Mouse (Mus musculus): ENCODE measurements around the gene Gpsm1. TPM values are rescaled to one million over a fixed set of nuclear protein-coding genes. Genes with fewer than 3 reads are reported as not detected.

Gene Gpsm1
- polyA plus RNA-seq, 1 experiment, result 7.3 TPM

DNA sequence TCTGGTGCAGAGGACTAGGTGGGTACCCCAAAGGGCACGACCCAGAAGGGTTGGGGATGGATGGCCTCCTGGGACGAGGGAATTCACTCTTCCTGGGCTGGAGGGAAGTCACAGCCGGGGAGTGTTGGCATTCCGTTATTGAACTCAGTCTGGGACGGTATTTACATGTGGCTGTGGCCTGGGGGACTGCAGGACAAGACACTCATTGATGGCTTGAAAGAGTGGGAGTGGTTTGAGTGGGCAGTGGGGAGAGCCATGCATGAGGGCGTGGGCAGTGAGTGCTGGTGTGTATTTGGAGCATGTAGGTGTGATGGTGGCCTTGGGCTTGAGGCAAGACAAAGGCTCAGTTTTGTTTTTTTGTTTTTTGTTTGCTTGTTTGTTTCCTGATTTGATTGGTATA, 15.4 kb downstream of the Gpsm1 start:
- WGBS, result 69% methylated on average over 6 of the region's 6 CpGs
- DNase-seq (ENCODE audit: low read depth, low spot score), result no peak

DNA sequence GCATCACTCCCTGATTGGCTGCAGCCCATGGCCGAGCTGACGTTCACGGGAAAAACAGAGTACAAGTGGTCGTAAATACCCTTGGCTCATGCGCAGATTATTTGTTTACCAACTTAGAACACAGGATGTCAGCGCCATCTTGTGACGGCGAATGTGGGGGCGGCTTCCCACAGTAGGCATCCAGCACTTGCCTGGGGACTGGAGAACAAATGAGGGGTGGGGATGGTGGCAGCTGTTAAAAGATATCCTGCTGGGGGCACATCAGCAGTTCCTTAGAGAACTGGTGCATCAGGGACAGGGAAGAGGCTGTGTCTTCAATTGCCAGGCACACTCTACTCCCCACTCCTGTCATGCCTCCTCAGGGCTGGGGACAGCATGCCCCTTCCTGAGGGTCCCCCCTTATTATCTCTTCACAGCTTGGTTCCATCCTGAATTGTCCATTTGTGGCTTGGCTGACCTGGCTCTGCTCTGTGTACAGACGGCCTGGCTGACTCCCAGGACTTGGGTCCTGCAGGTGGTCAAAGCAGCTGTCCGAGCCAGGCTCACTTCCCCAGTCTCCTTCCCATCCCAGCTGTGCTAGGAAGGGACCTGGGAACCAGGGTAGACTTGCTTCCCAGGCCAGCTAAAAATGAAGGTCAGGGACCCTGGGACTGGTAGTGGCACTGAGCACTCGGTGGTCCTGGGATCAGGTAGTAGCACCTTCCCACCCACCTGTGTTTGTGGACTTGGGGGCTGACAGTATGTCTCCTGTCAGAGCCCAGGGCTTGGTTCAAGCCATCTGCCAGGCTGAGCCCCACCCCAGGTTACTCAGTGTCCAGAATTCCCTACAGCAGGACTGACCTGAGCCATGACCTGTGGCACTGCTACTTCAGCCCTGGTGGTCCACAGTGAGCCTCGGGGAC, 23.2 kb downstream of the Gpsm1 start:
- no peak for DNase-seq (ENCODE audit: low read depth, low spot score)
- WGBS, result 57% methylated on average over 10 of the region's 13 CpGs

DNA sequence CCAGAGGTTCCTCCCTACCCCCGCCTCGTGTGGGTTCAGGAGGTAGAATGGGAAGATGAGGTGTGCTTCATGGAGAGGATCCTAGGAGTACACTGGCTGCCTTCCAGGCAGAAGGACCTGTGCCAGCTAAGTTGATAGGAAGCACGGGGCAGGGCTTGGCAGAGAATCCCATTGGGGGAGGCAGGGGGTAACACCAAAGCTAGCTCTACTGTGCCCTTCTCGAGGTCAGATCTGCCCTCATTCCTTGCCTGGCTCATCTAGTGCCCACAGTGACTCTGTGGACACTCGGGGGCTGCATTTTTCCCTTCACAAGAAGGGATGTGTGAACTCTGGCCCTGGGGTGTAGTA, 23.9 kb downstream of the Gpsm1 start:
- WGBS, result 46% methylated on average over 5 of the region's 5 CpGs
- no peak for DNase-seq (ENCODE audit: low read depth, low spot score)

DNA sequence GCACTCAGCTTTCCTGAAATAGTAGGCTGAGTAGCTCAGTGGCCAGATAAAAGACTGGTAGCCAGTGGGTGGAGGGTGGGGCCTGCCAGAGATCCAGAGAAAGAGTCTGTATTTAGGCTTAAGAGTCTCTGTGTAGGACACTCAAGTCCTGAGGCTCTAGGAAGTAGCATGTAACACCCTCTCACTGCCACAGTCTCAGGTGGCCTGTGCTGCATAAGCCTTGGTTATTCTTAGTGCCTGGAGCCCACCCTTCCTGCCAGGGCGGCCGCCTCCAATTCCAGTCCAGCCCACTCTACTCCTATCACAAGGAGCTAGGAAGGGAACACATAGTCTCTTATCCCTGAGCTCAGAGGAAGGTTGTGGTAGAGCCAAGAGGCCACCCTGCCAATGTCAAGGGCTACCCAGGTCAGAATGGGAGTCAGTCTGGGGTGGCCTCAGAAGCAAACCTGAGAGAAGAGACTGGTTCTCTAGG, 26.2 kb downstream of the Gpsm1 start:
- 90% methylated on average over 2 of the region's 2 CpGs for WGBS
- DNase-seq (ENCODE audit: low read depth, low spot score), result no peak

DNA sequence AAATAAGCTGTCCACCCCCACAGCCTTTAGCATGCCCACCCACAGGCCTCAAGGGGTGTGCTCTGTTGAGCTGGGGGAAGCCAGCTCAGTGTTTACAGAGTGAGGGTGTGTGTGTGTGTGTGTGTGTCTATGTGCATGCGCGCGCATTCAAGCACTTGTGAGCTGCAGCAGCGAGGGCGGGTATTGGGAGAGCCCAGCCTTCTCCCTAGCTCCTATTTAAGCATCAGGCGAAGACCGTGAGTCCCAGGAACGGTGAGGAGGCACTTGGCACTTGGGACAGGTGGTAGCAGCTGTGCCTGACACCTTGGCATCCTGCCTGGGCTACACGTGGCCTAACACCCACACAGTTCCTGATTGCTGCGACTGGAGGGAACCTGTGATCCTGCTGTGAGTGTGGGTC, 26.7 kb downstream of the Gpsm1 start:
- peak; percentile 44 for DNase-seq (ENCODE audit: low read depth, low spot score)
- WGBS, result 11% methylated on average over 10 of the region's 10 CpGs

DNA sequence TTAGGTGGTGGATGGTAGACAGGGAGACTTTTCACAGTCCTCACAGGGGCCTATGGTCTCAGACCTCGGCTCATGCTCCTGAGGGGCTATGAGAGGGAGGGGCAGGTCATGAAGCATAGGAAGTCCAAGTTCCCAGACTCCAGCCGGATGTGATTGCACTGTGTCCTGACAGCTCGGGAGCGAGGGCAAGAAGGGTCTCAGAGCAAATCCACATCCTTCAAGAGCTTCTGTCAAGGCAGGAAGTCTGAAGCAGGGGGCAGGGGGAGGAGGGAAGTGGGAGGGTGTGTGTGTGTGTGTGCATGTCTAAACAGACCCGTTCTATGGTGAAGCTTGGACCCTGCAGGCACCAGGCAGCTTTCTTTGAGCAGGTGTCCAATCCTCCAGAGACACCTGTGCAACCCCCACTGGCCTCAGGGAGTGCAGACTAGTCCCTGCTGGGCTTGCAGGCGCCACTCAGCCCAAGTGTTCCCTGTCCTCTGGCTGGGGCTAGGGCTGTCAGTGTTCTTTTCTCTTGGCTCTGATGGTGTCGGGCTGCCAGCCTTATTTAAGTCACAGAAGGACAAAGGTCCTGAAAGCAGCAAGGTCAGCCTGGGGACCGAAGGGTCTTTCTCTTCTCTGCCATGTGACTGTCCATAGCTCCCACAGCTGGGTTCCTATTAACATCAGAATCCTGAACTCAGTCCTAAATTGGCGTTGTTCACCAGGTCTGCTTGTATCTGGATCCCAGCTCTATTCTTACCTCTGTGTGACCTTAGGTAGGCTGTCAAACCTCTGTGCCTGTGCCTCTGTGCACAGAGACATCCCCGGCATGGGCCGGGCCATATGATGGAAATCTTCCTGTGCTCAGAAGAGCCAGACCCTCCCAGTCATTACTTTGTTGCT, 27.5 kb downstream of the Gpsm1 start:
- 71% methylated on average over 11 of the region's 11 CpGs for WGBS
- no peak for DNase-seq (ENCODE audit: low read depth, low spot score)

DNA sequence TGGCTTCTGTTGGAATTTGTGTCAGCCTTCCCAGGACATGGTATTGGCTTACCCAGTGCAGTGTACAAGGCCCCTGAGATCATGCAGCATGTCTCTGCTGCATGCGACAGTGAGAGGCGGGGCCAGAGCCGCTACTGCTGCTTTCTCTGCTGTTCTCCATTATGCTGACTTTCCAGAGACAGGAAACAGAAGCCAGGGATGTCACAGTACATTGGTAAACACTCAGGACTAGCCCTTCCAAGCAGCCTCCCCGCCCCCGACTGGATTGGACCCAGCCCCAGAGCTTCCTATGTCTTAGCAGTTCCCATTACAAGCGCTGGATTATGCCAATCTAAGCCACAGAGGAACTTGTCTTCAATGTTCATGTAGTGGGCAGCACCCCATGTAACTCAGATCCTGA, 32.9 kb downstream of the Gpsm1 start:
- WGBS, result 54% methylated on average over 6 of the region's 6 CpGs

DNA sequence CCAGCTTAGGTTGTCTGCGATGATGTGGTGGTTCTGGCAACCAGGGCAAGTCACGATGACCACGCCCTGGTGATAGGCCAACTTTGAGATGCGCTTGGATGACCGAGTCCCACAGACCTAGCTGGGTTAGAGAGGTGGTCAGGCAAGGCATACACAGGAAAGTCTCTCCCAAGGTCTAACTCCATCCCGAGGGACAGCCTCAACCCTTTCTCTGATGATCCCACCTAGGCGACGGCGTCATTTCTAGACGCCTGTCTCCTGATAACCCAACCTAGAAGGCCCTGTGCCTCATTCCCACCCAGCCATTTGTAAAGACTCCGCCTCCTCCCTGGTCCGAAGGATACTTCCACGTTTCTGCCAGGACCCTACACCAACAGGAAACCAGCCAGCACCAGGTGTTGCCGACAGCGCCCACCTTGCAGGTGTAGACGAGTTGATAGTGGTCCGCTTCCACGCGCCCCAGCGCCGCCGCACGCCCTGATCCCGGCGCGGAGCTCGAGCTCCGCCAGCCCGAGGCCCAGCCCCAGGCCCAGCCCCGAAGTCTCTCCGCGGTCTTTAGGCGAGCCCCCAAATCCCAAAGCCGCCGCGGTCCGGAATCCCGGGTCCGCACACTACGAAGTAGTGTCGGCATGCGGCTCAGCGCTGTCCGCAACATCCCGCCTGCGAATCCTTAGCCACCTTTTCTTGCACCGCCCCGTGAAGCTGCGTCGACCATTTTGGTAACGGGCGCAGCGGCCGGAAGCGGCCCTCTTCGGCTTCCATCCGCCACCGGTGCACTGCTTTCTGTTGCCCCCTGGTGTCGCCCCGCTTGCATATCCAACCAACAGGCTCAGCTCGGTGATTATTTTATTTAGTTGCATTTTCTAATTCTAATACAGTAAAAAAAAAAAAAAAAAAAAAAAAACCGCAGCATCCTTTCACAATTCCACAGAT, 36.3 kb downstream of the Gpsm1 start, which contains the start of gene Dnlz:
Gene Dnlz, minus strand, starts transcription at position 753 of the 933 bp plus-strand sequence.
- under 1% methylated on average over 62 of the region's 62 CpGs for WGBS

More for the DNA sequence above, 32.9 kb downstream of the Gpsm1 start:
- DNase-seq (ENCODE audit: low read depth, low spot score), result no peak

DNA sequence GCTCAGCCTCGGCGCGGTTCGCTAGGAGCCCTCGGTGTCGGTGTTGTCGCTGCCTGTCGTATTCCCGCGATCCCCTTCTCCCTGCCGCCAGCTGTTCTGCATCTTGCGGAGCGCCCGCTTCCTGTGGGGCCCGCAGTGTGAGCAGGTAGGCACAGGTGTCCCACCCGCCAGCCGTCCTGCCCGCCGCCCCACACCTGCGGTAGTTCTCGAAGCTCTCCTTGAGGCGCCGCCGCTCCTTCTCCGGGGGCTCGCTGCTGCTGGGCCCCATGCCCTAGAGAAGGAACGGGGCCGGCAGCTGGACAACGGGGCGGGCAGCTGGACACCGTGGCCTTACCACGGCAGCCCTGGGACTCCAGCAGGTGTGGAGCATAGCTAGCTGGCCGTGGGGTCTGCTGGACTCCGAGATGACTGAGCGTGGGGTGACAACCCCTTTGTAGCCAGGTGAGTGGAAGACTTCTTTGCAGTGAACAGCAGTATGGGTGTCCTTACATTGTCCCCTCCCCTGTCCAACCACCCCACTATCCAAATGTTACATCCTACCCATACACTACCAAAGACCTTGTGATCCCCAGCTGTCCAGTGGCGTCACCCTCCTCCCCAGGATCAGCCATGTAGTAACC, 37.1 kb downstream of the Gpsm1 start:
- WGBS, result 3% methylated on average over 36 of the region's 36 CpGs
- no peak for DNase-seq (ENCODE audit: low read depth, low spot score)

More for the DNA sequence above, 36.3 kb downstream of the Gpsm1 start, which contains the start of gene Dnlz:
- peak; percentile 62 for DNase-seq (ENCODE audit: low read depth, low spot score)

DNA sequence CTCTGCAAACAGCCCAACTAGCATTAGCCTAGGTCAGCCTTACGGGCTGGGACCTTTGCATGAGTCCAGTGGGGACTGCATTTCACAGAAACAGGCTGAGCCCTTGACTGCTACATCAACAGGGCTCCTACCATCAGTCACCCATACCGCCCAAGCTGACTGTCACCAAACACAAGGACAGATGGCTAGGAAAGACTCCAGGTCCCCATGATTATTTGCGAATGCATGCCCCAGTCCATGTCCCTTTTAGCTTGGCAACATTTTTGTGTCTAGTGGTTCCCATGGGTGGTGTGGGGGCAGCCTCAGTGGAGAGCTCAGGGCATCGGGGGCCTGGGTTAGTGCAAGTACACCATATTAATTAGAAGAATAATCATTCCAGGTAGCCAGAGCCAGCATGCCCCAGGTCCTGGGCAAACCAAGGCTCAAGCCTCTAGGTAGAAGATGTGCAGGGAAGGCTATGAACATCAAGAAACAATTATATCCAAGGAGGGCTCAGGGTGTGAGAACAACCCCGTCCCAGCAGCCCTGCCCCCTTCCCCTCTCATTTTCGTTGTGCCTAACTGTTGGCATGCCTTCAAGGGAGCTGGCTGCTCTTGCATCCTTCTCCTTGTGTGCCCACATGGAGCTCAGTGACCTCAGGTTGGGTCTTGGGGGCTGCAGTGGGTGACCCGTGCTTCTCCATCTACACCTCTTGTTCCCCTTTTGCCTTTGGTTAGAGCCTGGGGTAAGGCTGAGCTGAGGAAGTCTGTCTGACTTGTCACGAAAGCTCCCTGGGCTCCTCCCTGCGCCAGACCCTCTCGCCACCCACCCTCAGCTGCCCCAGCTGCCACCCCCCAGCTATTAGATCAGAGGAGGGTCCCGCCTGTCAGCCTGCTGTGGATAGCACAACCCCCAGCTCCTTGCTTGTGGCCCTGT, 38.0 kb downstream of the Gpsm1 start:
- WGBS, result 87% methylated on average over 11 of the region's 11 CpGs
- DNase-seq (ENCODE audit: low read depth, low spot score), result no peak

DNA sequence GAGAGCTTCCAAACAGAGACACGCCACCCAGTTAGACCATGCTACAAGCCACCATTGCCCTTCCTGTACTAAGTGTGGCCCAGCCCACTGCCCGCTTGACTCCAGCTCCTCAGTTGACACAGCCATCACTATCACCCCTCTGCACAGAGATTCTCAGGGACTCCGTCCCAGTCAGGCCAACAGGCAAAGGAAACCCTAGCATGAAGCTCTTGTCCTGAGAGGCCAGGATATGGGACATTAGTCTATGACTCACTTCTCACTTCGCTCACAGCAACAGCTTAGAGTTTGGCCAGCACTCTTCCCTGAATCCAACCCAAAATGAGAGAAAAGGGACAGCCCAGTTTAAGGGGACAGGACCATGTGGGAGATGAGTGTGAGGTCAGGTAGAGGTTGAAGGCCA, 39.1 kb downstream of the Gpsm1 start:
- WGBS, result 84% methylated on average over 4 of the region's 4 CpGs
- no peak for DNase-seq (ENCODE audit: low read depth, low spot score)

DNA sequence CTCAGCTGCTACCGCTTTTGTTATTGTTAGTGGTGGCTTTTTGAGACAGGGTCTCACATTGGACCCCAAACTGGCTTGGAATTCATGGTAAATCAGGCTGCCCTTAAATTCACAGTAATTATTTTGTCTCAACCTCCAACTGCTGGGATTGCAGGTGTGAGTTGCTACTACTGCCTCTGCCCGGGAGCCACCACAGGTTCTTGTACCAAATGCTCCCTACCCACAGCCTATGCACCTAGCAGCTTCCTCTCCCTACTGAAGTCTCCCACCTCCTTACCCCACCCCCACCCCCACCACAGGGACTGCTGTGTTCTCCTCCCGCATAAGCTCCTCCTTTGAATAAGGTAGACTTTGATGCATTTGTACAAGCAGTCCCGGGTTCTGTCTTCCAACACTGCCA, 40.9 kb downstream of the Gpsm1 start:
- WGBS, result 88% methylated on average over 4 of the region's 4 CpGs
- DNase-seq (ENCODE audit: low read depth, low spot score), result no peak

DNA sequence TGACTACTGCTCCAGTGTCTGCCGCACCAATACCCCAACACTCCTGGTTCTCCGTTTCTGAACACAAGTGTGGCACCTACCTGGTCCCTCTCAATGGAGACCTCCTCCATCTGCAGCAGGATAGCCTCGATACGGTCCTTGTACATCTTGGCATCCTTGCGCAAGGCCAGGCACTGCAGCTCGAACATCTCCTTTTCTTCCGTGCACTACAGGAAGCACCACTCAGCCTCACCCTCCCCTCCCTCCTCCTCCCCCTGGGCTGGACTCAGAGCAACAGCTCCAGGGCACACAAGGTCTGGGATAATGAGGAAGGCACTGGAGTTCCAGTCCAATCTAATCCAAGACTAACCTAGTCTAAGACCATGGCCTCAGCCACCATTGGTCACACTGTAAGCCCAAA, 41.4 kb downstream of the Gpsm1 start:
- 72% methylated on average over 7 of the region's 7 CpGs for WGBS
- DNase-seq (ENCODE audit: low read depth, low spot score), result no peak

DNA sequence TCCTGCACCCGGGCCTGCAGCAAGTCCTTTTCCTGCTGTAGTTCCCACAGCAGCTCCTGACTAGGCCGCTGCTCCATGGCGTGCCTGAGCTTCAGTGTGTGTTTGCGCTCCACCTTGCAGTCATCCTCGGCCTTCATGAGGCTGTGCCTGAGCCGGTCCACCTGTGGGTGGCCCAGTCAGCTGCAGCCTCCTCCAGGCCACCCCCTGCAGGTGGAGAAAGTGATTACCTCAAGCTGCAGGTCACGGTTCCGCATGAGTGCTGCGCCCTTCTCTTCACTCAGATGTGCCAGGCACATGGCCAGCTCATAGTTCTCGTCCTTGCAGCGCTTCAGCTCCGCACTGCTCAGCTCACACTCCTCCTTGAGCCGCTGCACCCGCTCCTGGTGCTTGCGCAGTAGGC, 42.2 kb downstream of the Gpsm1 start:
- DNase-seq (ENCODE audit: low read depth, low spot score), result no peak
- WGBS, result 40% methylated on average over 15 of the region's 15 CpGs

DNA sequence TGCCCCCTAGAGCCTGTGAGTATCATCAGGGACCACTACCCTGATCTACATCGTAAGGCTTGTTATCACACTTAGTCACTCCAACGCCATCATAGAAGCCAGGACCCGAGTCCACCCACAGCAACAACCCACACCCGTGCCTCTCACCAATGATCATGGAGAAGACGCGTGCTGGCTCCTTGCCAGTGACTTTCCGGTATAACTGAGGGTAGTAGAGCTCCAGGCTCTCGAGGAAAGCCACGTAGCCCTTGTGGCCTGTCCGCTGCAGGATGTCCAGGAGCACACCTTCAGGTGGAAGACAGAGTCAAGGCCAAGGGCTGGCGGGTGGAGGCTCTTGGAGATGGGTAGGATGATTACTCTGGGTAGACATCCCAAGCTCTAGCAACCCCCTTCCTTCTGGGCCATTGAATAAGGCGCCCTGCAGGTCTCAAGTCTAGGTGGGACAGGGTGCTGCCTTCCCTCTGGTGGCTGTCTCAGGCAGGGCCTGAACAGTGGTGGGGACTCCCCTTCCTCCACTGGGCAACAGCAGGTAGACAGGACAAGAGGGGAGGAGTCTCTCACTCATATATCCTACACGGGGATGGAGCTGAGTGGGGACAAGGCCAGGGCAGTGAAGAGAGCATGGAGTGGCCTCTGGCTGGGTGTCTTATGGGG, 43.5 kb downstream of the Gpsm1 start:
- no peak for DNase-seq (ENCODE audit: low read depth, low spot score)
- WGBS, result 82% methylated on average over 13 of the region's 13 CpGs

DNA sequence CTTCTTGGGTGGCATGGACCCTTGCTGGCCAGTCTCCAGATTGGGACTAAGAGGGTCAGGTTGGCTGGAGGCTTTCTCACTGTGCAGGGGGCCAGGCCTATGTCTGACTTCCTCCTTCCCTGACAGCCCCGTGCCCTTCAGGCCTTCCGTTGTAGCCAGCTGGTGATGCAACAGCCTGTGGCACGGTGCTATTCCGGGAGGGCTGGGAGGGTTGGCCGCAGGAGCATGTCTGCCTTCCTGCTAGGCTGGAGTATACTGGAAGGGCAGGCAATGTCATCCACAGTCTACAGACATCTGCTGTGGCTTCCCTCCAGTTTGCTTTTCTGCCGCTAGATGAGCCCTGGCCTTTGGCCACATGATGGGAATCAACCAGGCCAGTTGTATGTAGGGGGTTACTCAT, 44.7 kb downstream of the Gpsm1 start:
- 76% methylated on average over 6 of the region's 6 CpGs for WGBS
- no peak for DNase-seq (ENCODE audit: low read depth, low spot score)

DNA sequence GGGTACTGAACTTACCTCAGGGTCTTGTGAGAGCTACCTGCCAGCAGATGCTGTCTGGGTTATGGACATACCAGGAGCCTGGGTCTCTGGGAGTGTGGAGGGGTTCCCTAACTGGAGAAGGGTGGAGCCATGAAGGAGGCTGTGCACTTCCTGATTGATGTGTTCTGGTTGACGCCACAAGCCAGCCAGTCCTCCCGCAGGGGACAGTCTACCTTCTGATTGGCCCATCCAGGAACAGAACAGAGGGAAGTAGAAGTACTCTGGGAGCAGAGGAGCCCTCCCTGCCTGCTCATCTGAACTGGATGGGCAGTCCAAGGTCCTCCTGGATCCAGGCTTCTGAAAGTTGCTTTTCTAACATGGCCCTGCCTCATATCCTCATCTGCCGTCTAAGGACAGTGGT, 45.5 kb downstream of the Gpsm1 start, which contains the start of gene Card9:
Gene Card9, minus strand, starts transcription at position 147 of the 400 bp plus-strand sequence.
- DNase-seq (ENCODE audit: low read depth, low spot score), result no peak
- 24% methylated on average over 3 of the region's 3 CpGs for WGBS

All from large intestine, adult 2 months (tissue).